Mouse (Mus musculus) kidney, adult 18-20 months (tissue): ENCODE results near the gene Hist2h2aa2.
A peak's percentile ranks its signal among the peaks of the same experiment; 100 is the strongest.
"Not testable (repeated sequence)": the region's sequence is repeated elsewhere in the genome, so short reads cannot be mapped to it uniquely, and the experiment has no call there.

ENCODE experiments used
- DNase-seq: peaks from one replicate; pipeline ENCODE4 v3.0.0; 2021

Hist2h2aa2 gene

DNA sequence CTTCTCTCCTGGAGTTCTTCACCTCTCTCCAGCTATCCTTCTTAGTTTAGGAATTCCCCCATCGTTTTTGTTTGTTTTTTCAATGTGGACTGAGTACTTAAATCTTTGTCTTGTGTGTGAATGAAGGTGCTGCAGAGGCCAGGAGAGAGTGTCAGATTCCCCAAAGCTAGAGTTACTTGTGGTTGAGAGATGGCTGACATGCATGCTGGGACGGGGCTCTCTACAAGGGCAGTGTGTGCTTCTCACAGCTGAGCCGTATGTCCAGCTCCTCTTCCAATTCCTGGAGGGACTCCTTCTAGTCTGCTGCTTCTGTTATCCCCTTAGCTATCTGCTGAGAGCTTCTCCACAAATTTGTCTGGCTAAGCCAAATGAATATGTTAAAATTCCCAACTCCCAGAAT lies 4.2 kb downstream of the Hist2h2aa2 start:
- no peak for DNase-seq

DNA sequence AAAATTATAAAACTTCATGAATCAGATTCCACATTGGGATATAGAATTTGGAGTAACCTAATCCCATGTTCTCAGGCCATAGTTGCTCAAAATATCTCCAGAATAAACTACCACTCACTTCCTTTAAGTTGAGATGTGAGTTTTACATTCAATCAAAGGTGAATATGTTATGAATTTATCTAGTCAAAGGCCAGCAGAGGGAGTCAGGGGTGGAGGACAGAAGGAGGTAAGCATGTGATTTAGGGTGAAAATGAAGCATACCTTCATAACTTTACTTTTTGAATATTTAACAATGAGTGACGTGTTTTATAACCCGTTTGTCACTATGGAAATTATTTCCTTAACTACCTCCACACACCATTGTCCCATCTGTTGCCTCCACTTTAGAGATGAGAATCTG lies 5.2 kb downstream of the Hist2h2aa2 start:
- no peak for DNase-seq

DNA sequence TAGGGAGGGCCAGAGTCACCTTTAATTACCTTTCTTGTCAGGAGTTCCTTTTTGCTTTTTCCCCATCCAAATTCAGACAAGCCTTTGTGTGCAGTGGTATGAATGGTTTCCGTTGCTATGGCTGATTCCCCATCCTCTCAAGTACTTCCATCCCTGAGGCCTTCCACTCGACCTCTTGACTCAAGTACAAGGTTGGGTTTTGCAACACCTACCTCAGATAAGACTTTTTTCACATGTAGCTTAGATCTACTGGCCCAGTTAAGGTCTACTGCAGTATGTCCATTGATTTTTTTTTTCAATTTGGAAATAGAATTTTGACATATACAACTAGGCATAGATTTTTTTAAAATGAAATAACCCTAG lies 8.3 kb downstream of the Hist2h2aa2 start:
- DNase-seq: no peak

DNA sequence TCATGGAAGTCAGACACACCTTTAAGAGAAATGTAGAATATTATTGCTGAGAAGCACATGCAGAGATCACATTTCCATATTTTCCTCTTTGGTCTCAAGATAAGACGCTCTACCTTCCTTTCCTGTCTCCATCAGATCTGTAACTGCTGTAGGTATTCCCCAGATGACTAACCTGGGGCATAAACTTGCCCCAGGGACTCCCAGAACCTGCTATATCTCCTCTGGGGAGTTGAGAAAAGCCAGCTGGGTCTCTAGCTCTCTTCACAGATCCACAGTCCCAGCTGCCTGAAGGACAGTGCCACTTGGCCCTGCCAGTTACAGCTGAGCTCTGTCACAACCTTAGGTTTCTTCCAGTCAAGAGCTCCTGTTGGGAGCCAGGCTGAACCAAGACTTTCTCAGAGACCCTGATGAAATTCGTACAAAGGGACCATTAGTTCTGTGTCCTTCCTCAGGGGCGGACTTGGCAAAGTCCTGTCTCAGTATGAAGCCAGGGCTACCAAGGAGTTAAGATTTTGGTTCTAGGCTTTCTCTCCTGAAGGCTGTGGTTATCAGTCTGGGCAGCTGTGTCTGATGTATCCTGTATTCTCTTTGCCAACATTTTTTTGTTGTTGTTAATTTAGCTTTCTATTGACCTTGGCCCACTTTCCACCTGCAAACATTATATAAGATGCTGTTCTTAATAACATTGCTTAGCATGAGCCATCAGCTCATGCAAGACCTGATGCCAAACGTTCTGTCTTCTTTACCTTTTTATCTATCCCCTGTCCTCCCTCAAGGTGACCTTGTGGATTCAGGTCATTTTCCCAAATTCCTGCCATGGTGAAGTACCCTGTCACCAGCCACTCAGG lies 8.9 kb downstream of the Hist2h2aa2 start:
- no peak for DNase-seq

DNA sequence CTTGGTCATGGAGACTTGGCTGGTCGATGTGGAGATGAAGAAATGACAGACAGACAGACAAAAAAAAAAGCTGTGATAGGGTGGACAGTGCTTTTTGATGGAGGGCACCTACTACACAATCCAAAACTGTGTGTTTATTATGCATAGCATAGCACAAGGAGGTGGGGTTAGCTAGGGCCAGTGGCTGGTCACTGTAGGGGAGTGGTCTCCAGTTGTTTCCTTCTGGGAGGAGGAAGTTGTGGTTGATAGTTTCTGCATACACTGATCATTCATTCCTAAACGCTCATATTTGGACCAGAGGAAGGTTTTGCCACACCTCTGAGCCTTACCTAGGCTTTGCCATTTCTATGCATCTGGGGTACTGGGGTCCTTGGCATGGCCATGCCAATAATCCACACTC lies 9.7 kb downstream of the Hist2h2aa2 start:
- no peak for DNase-seq

DNA sequence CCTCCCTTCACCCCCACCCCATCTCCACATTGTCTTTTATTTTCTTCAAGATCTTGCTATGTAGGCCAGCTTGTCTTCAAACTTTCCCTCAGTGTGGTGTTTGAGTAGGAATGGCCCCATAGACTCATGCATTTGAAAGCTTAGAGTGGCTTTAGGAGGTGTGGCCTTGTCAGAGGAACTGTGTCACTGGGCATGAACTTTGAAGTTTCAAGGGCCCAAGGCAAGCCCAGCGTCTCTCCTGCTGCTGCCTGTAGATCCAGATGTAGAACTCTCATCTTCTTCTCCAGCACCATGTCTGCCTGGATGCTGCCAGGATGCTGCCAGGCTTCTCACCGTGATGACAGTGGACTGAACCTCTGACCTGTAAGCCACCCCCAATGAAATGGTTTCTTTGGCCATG lies 11.2 kb downstream of the Hist2h2aa2 start:
- no peak for DNase-seq

DNA sequence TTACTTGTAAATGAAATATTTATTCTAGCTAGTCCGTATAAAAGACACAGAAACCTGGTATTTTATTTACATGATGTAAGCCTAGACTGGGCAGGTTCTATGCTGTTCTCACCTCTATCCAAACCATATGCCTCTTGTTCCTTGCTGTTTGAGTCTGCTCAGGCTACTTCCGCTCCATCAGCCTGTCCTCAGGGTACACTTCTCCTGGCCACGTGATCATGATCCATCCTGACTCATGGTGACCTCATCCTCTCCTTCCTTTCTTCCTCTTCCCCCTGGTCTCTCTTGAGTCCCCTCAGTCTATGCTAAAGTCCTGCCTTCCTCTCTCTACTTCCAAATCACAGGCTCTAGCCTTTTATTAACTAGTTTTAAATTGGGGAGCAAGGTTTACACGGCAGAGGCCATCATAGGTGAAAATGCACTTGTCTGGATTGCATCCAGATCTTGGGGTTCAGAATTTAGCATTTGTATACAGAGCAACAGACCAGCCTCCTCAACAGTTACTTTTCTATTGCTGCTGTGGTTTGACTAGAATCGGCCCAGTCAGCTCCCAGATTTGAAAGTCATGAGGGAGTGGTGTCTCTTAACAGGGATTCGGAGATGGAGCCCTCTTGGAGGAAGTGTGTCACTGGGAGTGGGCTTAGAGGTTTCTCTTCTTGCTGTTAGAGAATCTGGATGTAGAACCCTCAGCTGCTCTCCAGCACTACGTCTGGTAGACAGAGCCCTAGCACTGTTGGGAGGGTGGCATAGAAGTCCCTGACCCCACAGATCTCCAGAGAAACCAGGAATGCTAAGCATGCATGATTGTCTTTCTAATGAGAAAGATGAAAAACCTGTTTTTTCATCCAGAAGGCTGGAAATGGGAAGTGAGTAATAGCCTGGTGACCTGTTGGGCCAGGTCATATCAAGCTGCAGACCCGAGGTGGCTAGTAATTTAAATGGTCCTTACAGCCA lies 13.1 kb downstream of the Hist2h2aa2 start:
- DNase-seq: no peak

DNA sequence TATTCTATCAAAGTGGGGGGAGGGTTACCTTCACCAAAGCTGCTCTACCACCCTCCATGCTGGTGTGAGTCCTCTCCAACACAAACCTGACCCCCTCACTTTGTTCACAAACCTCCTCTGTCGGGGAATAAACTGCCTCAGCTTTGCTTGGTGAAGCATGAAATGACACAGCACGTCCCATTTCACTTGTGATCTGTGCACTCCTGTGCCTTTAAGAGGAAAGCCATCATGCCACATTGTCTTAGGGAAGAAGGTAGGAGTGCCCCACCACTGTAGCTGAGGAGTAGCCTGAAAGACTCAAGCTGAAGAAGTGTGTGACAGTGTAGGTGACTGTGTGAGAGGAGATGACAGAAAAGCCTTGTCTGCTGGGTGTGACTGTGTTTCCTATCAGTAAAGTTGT lies 14.7 kb downstream of the Hist2h2aa2 start:
- DNase-seq: no peak

DNA sequence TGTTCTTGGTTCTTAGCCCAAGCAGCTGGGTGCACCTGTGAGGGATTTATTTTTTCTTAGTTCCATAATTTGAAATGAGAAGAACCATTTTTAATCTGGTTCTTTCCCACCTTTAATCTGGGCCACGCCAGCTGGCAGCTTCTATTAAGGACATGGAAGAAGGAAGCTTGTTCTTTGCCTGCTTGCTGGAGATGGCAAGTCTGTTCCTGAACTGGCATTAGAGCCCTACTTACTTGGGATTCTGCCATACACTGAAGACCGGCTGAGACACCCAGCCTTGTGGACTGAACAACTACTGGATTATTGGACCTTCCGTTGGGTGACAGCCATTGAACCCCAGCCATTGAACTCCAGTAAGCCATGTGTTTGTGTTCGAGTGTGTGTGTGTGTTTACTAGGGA lies 17.3 kb downstream of the Hist2h2aa2 start:
- no peak for DNase-seq

DNA sequence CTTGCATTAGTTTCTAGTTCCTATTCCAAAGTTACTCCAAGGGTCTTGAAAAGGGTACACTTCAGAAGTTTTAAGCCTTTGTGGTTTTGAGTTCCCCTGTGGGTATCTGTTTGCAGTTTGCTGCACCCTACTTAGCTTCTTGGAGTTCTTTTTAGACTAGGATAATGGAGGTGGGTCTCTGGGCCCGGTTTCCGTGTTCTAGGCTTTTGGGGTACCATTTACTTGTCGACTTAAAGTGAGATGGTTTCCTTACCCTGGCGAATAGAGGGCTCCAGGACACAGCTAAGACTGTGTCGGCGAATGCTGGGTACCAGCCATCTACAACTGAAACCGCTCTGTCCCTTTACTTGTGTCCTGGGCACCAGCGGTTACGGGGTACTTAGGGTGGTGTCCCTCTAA lies 18.4 kb downstream of the Hist2h2aa2 start:
- peak; percentile 21 for DNase-seq

DNA sequence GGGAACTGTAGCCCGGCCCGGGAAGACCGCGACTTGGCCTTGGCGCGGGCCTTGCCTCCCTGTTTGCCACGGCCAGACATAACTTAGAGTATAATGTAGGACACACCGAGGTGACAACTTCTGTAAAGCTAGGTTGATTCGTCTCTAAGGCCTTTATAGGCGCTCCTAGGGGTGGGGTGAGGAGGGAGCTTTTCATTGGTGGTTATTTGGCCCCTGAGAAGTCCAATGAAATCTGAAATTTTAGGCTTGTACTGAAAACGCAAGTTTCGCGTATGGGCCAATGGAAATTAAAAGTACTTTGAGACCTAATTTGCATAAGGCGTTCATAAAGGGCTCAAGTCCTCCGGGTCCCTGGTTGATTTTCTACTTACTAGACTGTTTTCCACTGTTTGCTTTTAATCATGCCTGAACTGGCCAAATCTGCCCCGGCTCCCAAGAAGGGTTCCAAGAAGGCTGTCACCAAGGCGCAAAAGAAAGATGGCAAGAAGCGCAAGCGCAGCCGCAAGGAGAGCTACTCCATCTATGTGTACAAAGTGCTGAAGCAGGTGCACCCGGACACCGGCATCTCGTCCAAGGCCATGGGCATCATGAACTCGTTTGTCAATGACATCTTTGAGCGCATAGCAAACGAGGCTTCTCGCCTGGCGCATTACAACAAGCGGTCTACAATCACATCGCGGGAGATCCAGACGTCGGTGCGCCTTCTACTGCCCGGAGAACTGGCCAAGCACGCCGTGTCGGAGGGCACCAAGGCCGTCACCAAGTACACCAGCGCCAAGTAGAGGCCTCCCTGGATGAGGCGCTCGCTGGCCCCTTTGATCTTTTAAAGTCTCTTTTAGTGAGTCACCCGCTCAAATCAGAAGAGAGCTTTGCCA lies 19.1 kb downstream of the Hist2h2aa2 start, which contains the start of the genes Hist2h2ac and Hist2h2be:
Hist2h2ac (minus strand) TSS at position 116 of the 875 bp plus-strand sequence.
Hist2h2be (plus strand) TSS at position 355 of the 875 bp plus-strand sequence.
- DNase-seq: peak; percentile 91

DNA sequence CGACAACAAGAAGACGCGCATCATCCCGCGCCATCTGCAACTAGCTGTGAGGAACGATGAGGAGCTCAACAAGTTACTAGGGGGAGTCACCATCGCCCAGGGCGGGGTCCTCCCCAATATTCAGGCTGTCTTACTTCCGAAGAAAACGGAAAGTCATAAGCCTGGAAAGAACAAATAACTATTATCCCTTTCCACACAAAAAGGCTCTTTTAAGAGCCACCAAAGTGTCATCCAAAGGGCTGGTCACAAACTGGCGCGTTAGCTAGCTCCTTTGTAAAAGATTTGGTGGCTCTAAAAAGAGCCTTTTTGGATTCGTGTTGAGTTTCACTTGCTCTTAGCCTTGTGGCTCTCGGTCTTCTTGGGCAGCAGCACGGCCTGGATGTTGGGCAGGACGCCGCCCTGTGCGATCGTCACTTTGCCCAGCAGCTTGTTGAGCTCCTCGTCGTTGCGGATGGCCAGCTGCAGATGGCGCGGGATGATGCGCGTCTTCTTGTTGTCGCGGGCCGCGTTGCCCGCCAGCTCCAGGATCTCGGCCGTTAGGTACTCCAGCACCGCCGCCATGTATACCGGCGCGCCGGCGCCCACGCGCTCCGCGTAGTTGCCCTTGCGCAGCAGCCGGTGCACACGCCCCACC lies 19.8 kb downstream of the Hist2h2aa2 start:
- DNase-seq: not testable (repeated sequence)

DNA sequence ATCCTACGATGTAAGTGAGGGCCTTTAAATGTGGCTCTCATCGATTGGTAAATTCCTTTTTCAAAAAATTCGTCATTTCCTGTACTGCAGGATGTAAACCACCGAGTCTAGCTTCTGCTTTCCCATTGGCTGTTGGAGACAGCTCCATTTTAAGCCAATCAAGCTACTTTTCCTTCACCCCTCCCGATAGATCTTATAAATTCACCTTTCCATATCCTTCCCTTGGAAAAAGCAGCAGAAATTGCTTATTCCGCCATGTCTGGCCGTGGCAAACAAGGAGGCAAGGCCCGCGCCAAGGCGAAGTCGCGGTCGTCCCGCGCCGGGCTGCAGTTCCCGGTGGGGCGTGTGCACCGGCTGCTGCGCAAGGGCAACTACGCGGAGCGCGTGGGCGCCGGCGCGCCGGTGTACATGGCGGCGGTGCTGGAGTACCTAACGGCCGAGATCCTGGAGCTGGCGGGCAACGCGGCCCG lies 20.4 kb downstream of the Hist2h2aa2 start, which contains the start of the genes Bola1 and Hist2h2ab:
Bola1 (minus strand) TSS at position 49 of the 470 bp plus-strand sequence.
Hist2h2ab (plus strand) TSS at position 205 of the 470 bp plus-strand sequence.
- peak; percentile 86 for DNase-seq

DNA sequence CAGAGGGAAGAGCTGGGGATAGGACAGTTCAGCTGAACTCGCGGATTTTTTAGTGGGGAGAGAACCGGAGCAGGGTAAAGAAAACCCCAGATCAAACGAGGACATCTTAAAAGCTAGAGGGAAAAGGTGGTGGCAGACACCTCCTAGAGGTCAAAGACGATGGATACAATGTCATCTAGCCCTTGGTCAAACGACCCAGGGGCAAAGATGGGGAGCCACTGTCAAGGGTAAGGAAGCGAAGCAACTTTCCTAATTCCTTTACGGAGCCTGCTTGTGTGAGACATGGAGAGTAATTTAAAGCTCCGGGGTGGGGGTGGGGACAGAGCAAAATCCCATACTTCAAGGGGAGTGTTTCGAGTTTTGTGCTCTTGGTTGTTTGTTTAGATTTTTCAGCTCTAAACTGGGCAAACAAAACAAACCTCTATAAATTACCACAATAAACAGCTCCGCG lies 20.9 kb downstream of the Hist2h2aa2 start:
- DNase-seq: peak; percentile 58

DNA sequence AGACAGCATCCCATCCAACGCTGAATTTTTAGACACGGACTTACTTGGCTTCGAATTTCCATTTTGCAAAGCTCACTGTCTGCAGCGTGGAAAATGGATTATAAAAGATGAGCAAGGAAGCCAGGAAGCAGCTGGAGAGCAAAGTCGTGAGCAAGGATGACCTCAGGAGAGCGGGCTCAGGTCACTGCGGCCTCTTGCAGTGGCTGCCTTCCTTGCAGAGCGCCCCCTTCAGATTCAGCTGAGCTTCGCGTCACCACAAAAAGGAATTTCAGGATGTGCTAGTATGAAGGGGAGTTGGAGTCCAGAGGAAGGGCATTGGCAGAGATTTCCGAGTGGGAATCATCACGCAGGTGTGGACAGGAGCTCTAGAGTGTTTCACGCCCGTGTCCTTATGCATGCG lies 30.8 kb downstream of the Hist2h2aa2 start:
- DNase-seq: peak; percentile 23

DNA sequence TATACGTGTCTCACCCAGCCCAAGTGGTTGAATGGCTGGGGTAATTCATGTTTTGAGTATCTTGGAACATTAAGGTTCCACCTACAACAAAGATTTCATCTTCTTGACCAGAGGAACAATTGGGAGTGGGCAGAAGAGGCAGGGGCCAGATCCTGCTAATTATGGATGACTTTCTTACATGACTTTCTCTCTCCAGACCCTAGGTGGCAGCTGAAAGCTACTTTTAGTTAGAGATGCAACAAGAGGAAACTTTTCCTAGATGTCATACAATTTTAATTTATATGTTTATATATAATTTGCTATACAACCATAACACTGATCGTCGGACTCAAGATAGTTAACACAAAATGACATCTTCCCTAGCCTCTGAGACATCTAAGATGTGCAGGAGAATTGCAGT lies 32.3 kb downstream of the Hist2h2aa2 start:
- DNase-seq: no peak

DNA sequence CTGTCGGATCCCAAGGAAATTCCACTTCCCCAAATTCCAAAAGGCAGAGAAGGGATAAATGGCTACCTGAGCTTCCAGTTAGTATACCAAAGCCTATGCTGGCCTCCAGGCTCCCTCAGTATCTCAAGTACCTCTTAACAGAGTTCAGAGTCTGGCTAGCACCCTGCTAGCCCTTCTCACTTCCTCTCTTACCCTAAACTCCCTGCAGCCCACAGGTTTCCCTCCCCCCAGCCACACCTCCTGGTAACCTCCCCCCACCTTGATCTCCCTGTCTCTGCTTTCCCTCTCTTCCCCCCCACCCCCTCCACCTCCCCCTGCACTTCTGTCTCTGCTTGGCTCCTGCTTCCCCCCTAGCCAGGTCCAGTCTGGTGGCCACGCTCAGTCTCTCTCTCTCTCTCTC lies 40.3 kb downstream of the Hist2h2aa2 start:
- DNase-seq: no peak

DNA sequence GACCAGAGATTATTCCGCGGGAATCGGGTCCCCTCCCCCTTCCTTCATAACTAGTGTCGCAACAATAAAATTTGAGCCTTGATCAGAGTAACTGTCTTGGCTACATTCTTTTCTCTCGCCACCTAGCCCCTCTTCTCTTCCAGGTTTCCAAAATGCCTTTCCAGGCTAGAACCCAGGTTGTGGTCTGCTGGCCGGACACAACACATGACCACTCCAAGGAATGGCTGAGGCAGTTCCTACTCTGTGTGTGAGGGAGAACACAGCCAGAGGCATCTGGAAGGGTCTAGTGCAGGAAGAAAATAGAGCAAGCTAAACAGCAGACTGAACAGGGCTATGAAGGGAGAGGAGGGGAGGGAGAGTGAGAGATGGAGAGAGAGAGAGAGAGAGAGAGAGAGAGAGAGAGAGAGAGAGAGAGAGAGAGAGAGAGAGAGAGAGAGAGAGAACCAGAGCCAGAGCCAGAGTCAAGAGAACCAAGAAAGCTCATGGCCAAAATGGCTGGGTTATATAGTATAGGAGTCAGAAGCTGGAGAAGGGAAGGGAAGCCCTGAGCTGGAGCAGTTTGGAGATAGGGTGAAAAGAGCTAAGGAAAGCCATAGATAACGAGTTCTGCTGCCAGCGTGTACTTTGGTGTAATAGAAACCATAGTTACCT lies 41.4 kb downstream of the Hist2h2aa2 start:
- not testable (repeated sequence) for DNase-seq

DNA sequence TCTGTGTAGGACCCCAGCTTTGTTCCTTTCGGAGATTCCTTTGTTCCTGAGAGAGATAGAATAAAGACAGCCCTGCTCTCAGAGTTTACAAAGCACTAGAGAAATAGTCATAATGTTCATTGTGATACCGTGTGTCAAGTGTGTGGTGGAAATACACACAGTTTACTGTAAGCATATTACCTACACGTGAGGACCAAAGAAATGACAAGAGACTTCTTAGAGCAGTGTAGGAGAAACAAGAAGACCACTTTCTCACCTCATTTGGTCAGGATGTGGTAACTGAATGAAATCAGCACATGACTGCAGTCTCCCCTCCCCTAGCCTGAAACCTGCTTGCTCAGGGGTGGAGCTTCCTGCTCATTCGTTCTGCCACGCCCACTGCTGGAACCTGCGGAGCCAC lies 41.9 kb downstream of the Hist2h2aa2 start:
- peak; percentile 22 for DNase-seq

DNA sequence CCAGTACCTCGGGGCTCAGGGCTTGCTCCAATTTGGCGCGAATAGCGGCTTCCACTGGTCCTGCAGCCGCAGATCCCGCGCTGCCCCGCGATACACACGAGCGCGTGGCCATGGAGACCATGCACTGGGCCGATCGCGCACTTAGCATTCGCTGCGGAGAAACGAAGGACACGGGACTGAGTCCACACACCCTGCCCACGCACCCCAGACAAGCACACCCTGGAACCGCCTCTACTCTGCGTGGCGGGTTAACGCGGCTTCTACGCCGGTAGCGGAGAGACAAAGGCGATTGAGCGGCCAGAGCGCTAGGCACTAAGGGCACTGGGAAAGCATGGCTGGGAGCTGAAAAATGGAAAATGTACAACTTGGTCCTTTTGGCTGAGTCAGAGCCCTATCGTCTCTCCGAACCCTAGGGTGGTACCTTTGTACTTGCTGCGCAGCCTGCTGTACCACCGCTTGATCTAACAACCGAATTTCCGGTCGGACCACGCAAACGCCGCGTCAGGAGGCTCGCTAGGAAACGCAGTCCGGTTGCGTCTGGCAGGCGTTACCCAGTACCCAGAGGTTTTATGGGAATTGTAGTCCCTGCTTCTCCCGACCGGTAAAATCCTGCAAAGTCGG lies 42.8 kb downstream of the Hist2h2aa2 start:
- peak; percentile 88 for DNase-seq
